21 mouse cellular contexts compared by ENCODE assay signal in genomic region chr2:118483032-118483431, GRCm38 (mm10). TPM values are rescaled to one million over a fixed set of nuclear protein-coding genes. Genes with fewer than 3 reads are reported as not detected.
DNase-seq lines count a peak whose midpoint lies in the region.
"Had no signal": no experiment of that assay in that cellular context is flagged by ENCODE, and none has a peak within 500 bp of the region (broad histone marks: within the 10 kb centered on the region; RNA-seq: fewer than 3 reads in every experiment).

No protein-coding gene starts in this region.

- H3K9me3 ChIP-seq in heart, embryonic 10.5 days, result no peaks in the 10 kb centered on the region
- H3K9me3 ChIP-seq: embryonic facial prominence, embryonic 12.5 days; embryonic facial prominence, embryonic 15.5 days had no signal

- peaks cover 18% of the 10 kb centered on the region for H3K4me1 ChIP-seq in heart, embryonic 10.5 days

- peak; percentile 37 for DNase-seq in T-cell, adult 2 months (ENCODE audit: low spot score)
- peak; percentile 71 for DNase-seq in naive thymus-derived CD4-positive, alpha-beta T cell, adult 2 months (ENCODE audit: low read depth)
- DNase-seq in thymus, postnatal 10 days (ENCODE audit: low spot score in 2 of 2), result peak; percentile 46 to 52
- peak; percentile 44 to 67 for DNase-seq in thymus, postnatal 36 days
- no peak for DNase-seq in heart, embryonic 10.5 days (ENCODE audit: low spot score)
- no peak for DNase-seq in left cerebral cortex, postnatal 10 days (ENCODE audit: extremely low spot score in 1 of 2, low spot score in 2 of 2)
- DNase-seq in lung, postnatal 10 days, result no peak
- no peak for DNase-seq in gastrocnemius, postnatal 14 days
- DNase-seq: adrenal gland, postnatal 10 days; adrenal gland, postnatal 36 days; B cell, adult 2 months; cerebellum, adult 18-20 months; cerebellum, adult 9-10 months; cerebellum, postnatal 25 days; forebrain, postnatal 0 days; gastrocnemius, postnatal 36 days; heart, adult 2 months had no signal

- no peak overlapping the region for H3K4me3 ChIP-seq in heart, embryonic 10.5 days
- H3K4me3 ChIP-seq: embryonic facial prominence, embryonic 12.5 days; embryonic facial prominence, embryonic 15.5 days; heart, adult 2 months had no signal

- intact Hi-C loops in left cerebral cortex, postnatal 10 days (cut with DNase I), result loop anchor here (10.0 kb wide), 1 partner anchor 212 kb away; no protein-coding TSS in a partner anchor
- intact Hi-C loops in gastrocnemius, postnatal 14 days (cut with DNase I; ENCODE audit: low total_unique reads), result no loop called here

- peaks cover 2% of the 10 kb centered on the region; the same call in 1 of the 2 replicates for H3K36me3 ChIP-seq in heart, embryonic 10.5 days
- H3K36me3 ChIP-seq: embryonic facial prominence, embryonic 12.5 days; embryonic facial prominence, embryonic 15.5 days had no signal

- H3K27me3 ChIP-seq in heart, embryonic 10.5 days (ENCODE audit: insufficient read depth, poor library complexity, severe bottlenecking), result no peaks in the 10 kb centered on the region
- H3K27me3 ChIP-seq: embryonic facial prominence, embryonic 12.5 days; embryonic facial prominence, embryonic 15.5 days had no signal

- H3K27ac ChIP-seq in heart, embryonic 10.5 days, result no peak overlapping the region
- H3K27ac ChIP-seq: embryonic facial prominence, embryonic 12.5 days; embryonic facial prominence, embryonic 15.5 days; heart, adult 2 months; hindbrain, embryonic 14.5 days; hindbrain, postnatal 0 days had no signal

- 78% methylated on average over 5 of the region's 5 CpGs for WGBS in heart, embryonic 10.5 days

RNA-seq across cellular contexts. Expression of gene Srp14, which starts 3.5 kb away (rescaled TPM):
- polyA plus RNA-seq in heart, embryonic 10.5 days (2016; fragmentation: Nextera tagmentation; extraction: Ambion mirVana), result 209 and 232 TPM in 2 replicates
- total RNA-seq in left cerebral cortex, postnatal 10 days (2021), result 100 to 1,000 TPM; 159 to 171 TPM
- total RNA-seq in gastrocnemius, postnatal 14 days (2021), result 100 to 1,000 TPM; 130 to 138 TPM

Comparison
In these comparisons a context has a peak if more than half of its experiments do, and no peak if none do; other contexts are left out.
1. DNase-seq: peak in T-cell, adult 2 months (single experiment), naive thymus-derived CD4-positive, alpha-beta T cell, adult 2 months (single experiment), thymus, postnatal 10 days (2 of 2) and thymus, postnatal 36 days (2 of 2); none in heart, embryonic 10.5 days (single experiment), left cerebral cortex, postnatal 10 days (0 of 2), lung, postnatal 10 days (single experiment) and gastrocnemius, postnatal 14 days (single experiment).